Mouse (Mus musculus) ZHBTc4 (cell line): ENCODE measurements at regions not wholly inside any gene's neighbourhood (a gene's known extent, or its start where the extent isn't known, plus 50 kb on each side); places are given as distances from the start of the nearest gene placed in this dataset.

Experiments
- DNase-seq: peaks from one replicate; pipeline ENCODE4 v3.0.0-alpha.2; 2011; ENCODE audit warnings: low read depth, low spot score

DNA sequence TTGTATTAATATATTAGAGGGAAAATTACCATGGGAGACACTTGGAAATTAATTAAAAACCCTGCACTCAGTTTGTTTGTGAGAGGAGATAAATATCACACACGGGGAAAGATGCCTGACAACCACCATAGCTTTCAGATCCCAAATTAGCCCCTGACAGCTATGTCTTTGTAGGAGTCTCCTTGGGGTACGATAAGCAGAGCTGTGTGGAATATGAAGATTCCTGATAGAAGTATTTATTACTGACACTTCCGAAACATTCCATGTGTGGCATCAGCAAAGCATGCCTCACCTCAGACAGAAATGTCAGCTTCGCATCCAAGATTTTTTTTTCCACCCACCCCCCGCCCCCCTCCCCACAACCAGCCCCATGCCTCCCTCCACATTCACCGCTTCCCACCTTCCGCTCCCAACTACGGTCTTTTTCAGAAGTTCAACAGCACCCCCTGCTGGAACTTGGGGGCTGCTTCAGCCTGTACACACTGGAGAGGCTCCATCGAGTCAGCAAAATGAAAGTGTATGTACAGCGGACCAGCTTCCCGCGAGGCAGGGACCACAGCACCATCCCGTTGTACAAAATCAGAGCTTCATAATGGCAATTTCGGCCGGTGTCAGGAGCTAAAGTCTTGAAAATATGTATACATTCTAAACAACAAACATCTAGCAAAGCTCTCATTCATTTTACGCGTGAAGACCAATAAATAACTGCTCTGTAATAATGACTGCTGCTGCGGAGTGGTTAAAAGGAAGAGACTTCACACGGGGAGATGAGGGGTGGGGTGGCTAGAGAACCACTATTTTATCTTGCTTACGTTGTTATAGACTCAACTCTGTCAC is 66.7 kb downstream of the Rwdd3 start:
- peak; percentile 85 for DNase-seq

DNA sequence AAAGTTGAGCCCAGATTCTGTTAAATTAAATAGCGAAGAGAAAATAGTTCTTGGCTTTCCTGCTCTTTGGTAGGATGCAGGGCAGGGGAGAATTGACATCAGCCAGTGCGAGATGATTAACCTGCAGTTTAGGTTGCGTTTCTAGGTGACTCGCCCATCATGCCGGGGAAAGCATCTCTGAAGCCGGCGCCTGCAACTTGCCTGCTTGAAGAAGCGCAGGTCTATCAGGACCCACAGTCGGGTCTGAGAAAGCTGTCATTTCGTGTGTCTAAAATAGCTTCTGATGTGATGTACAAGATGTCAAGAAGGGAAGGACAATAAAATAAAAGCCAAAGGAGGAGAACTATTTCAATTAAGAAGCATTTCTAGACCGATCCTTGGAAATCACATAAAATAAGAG is 68.6 kb downstream of the Rwdd3 start:
- DNase-seq, result no peak

DNA sequence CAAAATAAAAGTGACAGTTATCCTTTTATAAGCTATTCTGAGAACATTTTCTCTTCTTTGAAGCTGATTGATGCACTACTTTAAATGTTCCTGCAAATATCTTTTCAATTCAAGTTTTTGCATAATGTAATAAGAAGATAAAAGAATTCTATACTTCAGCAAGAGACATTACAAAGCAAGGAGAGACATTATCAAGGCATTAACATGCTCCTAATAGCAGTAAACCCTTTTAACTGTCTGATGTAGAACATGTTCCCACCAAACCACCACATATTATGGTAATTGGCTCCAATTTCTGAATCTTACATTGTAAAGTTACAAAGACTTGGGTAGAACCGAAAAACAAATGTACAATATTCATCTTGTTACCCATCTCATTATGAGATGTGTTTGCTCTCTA is 69.4 kb downstream of the Rwdd3 start:
- no peak for DNase-seq

DNA sequence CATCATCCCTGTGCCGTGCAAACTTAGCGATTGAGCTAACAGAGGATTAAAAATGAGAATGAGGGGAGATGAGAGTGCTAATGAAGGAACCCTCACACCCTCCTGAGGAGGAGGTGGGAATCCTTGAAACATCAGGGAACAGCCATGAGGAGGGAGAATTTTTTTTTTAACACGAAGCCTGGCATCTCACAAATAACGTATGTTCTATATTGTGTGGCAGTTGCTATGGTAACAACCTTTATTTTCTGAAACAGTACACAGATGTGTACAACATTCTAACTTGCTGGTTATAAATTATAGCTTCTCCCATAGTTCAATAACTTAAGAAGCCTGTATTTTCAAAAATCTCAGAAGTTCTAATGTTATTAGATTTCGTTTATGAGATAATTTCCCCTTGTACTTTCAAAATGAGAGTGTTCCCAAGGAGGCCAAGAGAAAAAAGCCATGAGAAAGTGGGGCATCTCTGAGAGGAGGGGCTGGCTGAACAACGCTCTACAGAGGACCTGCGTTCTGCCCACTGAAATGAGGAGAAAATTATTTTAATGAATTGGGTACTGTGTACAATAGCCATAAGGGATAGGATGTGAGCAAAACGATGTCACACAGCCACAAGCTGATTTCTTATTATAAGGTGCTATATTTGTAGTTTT is 71.2 kb downstream of the Rwdd3 start:
- DNase-seq, result no peak

DNA sequence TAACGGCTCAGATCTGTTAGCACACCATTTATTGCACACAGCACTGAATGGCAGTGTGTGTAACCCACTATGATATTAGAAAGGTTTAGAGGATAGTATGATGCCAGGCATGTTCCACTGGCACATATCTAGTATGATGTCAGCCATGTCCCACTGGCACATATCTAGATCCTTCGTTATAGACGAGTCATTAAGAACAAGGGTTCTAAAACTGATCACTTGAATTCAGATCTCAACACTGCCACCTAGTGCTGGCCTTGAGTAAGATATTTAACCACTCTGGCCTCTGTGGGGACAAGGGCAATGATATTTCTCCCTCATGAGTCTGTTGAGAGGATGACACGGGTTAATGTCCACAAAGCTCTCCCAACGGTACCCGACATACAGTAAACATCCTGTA is 78.0 kb downstream of the Rwdd3 start:
- peak; percentile 57 for DNase-seq

DNA sequence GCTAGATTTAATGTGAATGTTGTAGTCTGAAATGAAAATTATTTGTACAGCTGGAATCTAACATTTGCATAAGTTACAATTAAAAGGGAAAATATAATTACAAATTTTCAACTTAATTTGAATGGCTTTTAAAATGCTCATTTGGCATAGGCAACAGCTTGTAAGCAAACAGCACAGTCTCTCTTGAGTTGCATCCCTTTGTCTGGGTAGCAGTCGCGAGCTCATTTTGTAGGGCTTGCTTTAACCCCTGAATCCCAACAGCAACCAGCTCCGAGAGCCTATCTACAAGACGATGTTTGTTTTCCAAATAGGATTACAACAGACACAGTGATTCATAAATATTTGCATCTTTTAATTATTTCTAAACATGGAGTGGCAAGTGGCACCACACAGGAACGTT is 82.8 kb downstream of the Rwdd3 start:
- DNase-seq, result no peak

DNA sequence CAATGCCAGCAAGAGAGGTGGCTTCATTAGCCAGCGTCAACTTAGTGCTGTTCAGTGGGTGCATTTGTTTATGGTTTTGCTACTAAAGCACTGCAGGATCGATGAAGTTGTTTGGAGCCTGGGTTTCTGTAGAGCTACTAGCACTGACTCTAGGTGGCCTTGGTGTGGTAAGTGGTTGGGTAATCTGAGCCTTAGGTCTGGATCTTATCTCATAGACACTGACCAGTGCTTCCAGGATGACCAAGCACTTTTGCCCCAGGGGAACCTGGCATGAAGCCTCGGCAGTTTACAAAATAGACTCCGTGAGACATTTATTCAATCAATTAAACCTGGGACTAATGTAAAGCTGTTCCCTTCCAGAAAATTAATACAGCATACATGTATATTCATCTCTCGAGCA is 102.8 kb downstream of the Rwdd3 start:
- DNase-seq, result no peak

DNA sequence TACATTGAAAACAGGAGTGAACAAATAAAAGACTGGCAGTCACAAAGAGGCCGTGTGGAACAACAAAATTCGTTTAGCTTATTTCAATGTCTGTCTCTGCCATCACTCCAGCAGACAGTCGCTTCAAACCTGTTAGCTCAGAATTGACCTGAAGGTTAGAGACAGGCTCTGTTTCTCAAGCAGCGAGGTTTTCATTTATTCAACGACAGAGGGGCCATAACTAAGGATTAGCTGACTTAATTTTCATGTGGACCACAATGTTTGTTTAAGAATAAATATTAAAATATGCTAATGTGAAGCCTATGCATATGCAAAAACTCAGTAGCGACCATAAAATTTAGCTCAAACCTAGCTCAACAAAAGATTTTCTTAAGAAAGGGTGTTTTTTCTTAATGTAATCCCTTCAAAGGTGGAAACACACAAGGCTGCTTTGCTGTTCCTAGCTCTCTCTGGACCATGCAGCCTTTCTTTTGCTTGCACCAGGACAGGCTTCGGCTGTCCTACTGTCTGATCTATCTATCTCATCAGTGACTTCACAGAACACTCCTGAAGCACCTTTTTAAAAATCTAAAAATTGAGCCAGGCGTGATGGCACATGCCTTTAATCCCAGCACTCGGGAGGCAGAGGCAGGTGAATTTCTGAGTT is 135.5 kb downstream of the Rwdd3 start:
- no peak for DNase-seq

DNA sequence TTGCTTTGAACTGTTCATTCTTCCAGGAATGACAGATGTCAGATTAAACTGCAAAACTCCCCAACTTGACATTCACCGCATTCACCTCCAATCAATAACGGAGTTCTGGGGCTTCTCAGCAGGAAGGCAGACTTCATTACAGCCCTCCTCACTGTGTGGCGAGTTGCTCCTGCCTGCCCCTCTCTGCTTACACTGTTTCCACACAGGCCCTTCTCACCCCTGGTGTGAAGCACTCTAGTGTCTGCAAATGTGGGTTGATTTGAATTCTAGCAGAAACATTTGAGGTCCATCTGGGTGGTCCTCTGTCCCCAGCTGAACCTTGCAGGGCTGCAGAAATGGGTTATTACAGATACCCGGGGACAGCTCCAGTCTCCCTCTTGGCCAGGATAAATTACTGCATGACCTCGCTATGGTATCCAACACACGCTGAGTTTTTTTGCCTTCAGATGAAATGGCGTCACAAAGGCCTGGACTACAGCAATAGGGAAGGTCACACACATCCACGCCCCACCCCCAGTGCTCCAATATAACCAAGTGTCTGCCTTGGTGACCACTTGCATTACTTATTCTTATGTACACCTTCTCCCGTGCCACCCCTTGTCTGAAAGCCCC is 145.8 kb downstream of the Rwdd3 start:
- no peak for DNase-seq

DNA sequence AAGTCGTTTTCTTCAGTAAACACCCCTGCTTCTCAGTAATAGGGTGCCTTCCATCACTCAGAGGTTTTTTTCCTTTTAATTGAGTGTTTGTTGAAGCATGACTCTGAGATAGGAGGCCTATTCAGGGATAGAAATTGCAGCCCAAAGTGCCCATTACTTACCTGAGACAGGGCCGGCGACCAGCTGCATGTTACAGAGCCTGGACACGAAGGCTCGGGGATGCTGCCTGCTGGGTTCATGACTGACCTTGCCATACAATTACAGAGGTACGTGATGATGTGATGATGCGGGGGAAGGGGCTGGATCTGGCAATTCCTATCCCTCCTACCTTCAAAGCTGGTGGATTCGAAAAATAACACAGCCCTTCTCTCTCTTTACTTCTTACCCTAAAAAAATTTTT is 146.7 kb downstream of the Rwdd3 start:
- DNase-seq, result no peak

DNA sequence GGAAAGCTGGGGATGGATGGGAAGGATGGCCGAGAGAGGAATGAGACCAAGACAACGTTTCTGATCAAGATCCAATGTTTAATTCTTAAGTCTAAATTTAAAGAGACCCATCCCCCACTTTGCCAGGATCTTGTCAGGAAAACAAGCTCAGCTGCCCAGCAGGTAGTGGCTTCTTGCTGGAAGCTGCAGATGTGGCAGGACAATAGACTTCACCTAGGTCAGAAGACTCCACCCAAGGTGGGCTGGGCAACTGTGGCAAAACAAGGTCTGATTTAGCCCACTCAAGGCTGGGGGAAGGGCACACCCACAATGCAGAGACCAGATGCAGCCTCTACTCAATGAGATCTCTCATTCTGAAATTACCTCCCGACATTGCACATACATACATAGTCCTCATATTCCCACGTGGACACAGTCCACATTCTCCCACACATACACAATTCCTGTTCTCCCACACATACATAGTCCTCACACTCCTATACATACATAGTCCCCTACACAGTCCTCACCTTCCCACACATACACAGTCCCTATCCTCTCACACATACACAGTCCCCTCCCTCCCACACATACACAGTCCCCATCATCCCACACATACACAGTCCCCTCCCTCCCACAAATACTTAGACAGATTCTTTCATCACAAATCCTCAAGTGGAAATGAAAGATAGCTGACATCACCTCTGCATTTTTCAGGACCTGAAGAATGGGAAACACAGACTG is 150.2 kb downstream of the Rwdd3 start:
- peak; percentile 23 for DNase-seq

DNA sequence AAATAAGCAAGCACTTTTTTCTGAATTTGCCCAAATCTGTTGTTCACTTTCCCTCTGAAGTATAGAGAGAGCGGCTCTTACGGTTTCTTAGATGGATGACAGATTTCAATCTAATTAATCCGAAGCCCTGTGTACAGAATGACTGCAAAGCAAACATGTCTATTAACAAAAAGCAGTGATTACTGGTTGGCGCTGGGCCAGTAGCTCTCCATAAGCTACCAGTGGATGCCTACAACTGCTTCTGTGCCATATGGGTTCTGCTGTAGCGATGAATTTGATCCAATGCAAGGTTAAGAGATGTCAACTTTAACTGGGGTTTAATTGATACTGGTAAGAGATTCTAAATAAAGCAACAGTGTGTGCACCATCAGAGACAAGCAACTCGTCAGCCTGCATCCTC is 162.3 kb downstream of the Rwdd3 start:
- DNase-seq, result no peak

DNA sequence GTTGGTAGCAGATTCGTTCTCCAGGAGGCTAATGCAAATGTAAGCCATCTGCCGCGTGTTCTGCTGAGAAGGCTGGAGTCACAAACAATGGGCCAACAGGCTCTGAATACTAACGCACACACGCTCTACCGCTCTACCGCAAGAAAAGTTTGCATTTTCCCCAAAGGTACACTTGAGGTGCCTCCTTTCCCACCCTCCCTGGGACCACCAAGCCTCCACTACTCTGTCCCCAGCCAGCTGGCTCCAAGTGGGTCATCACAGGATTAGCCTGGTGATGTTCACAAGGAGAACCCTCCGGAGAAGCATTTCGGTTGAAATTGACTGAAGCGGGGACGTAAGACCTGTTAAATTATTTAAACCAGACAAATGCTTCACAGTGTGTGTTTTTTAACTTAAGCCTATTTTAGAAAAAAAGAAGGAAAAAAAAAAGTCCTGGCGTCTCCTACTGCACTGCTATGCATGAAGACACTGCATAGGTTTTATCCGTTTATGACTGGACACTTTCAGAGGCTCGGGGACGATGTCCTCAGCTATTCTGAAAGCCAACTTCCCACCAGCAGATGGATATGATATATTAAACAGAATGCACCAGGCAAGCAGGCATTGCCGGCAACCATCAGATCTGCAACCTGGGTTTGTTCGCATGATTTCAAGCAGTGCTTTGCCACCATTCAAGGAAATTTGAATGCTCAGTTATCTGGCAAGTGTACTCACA is 187.8 kb downstream of the Rwdd3 start:
- no peak for DNase-seq

DNA sequence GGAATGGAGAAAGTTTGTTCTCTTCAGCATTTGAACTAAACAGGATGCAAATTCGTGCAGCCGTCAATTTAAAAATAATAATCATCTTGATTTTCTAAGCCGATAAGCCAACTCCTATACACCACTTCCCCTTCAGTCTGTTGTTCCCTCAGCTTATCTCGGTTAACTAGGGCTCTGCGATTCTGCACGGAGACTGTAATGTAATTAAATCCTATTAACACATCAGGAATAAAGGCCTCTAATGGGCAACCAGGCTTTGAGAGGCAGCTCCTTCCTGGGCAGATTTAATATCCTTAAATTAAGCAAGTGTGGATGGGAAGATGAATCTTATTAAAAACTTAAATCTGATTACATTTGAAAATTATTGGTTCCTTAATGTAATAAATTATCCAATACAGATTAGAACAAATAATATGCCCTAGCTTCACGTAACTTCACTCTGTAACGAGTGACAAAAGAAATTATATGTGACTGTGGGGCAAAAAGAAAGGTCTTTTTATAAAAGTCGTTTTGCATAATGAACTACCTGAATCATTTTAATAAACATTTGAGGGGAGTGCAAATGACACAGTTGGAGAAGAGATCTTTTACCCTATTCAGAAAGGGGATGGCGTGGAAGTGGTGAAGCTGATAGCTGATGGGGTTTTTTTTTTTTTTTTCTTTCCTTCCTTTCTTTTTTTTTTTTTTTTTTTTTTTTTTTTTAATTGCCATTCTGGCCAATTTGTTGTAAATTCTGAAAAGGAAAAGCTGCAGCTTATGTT is 188.5 kb downstream of the Rwdd3 start:
- no peak for DNase-seq

DNA sequence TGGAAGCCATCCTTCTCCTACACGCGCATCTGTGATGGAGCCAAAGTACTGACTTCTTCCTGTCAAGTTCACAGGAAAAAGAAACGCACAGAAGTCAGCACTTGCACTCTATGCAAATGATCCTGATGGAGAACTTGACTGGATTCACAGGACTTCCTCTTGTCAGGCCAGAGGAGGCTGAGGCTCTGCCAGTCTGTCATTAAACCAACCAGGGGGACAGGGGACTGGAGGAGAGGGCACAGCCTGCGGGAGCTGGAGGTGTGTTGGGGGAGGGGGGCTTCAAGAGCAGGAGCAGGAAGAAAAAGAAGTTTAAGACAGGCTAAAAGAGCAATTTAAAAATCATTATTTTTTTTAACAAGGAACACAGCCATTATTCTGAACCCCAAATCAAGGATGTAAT is 189.3 kb downstream of the Rwdd3 start:
- DNase-seq, result no peak

DNA sequence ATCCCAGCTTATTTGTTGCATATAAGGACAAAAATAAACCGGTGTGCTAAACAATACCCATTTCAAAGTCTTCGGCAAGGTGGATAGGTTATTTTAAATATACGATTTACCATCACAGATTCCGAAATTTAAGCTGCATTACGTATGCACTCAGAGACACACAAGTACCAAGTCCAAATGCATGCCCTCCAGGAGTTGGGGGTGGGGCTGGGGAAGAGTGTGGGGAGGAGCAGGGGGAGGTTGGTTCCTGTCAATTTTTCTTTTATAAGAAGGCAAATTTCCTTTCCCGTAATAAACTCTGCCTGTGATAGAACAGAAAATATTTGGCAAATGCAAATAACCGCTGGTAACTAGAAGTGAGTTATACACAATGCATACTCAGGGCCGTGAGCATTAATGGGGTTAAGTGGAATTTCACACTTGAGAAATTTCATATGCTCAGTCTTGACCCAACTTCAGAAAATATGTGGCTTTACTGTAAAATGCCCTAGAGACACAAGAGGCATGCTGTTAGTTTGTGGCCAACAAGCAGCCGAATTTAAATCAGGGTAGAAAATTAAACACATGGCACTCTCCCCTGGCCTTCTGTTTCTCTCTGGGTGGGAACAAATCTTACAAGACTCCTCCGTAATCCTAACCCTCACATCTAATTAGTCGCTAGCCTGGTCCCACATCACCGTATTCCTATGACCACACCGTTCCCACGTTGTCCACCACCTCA is 200.6 kb downstream of the Rwdd3 start:
- DNase-seq, result no peak

DNA sequence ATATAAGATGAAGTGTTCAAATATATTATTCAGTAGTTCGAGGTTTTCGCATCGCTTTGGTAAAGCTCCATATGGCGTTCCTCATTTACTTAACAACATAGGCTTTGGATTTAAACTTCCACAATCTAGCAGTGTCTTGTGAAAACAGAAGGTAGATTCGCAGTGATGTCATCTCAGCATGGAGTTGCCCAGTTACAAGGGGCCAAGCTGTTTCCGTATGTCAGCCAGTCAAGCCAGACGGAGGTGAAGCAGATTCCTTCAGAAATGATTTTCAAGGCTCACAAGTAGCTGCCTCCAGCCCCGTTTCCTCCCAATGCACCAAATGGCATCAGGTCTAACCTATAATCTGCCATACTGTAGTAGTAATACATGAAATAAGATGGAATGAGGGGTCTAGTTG is 224.6 kb downstream of the Rwdd3 start:
- DNase-seq, result no peak

DNA sequence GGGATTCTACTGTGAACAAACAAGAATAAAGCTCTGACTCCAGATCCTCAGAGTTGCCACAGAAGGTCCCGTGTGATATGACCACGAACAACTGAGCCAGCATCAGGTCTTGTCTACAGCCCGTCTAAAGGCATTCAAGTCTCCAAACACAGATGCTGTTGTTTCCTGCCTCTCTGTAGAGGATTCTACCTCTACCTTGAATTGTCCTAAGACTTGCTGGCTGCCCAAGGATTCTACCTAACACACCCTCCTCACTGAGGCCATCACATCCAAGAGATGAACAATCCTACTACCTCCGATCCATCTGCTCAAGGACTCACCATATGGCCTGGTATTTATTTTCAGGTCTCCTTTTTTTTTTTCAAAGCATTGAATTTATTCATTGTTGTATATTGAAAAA is 237.1 kb downstream of the Rwdd3 start:
- no peak for DNase-seq

DNA sequence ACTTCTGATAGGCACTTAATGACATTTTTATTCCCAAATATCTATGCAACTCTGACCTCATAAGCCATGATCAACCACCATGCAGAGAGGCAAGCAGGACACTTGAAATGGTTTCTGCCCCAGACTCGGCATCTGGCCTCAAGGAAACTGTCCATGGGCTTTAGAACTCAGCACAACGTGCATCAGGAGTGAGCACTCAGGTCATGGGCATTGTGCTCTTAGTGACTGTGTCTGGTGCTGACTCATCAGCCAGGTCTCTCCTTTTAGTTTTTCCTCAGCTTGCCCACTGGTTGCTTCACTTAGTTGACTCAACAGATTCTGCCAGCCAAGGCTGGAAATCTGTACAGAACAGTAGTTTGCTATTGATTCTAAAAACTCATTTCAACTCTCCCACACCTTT is 251.1 kb downstream of the Rwdd3 start:
- DNase-seq, result no peak

DNA sequence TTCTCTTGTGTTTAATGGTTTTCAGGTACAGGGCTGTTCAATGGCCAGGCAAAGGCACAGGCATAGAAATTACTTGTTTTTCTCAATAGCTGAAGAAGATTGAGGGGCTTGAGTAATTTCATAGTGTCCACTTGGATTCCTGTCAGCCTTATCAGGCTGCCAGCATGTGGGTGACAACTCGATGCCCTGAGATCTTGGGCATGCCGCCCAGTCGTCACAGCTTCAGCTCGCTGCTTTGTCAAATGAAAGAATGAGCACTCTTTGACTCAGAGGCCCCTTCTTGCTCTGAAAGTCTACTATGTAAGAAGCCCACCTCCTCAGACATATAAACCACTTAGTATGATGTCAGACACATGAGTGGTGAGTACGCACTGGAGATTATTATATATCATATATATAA is 272.6 kb downstream of the Rwdd3 start:
- no peak for DNase-seq
